Mouse (Mus musculus) Patski (cell line): ENCODE results near the gene Wfdc3. TPM values are rescaled to one million over a fixed set of nuclear protein-coding genes. Genes with fewer than 3 reads are reported as not detected.
A peak's percentile ranks its signal among the peaks of the same experiment; 100 is the strongest.
"Not testable (repeated sequence)": the region's sequence is repeated elsewhere in the genome, so short reads cannot be mapped to it uniquely, and the experiment has no call there.

Experiments used
- ATAC-seq: fragments of 100-300 bp; one replicate; pipeline ENCODE4 v1.8.0; 2021
- CTCF ChIA-PET: fragments of 350-600 bp; sonication (Branson Sonifier 250); formaldehyde crosslinking; loops from one replicate; lab custom pipeline; 2022; ENCODE audit warnings: inconsistent platforms; lab: Charles Lee
- POLR2A ChIA-PET: fragments of 350-600 bp; sonication (Branson Sonifier 250); formaldehyde crosslinking; loops from one replicate; lab custom pipeline; 2022; ENCODE audit warnings: antibody characterized with exemption, inconsistent platforms; lab: Charles Lee
- DNase-seq: peaks from one replicate; pipeline ENCODE4 v3.0.0-alpha.2; 2011; ENCODE audit warnings: low read depth, low spot score
- H3K27me3 ChIP-seq: fragments of 371-371 bp; one replicate; pipeline ENCODE4 v1.5.1; 2021
- CTCF ChIP-seq: fragments of 100-300 bp; IDR thresholded peaks from one replicate; pipeline ENCODE4 v1.5.1; 2021
- in situ Hi-C: fragments of 300-500 bp; cut with MboI; formaldehyde crosslinking; loops from 3 replicates; pipeline ENCODE4 v1.11.1; 2018; ENCODE audit warnings: low pct_unique_long_range_greater_than_20kb, mixed read lengths
- polyA plus RNA-seq: library from polyadenylated mRNA; unstranded; gene quantifications from one replicate; pipeline ENCODE4 v1.2.3, GENCODE M21; 2021

The Wfdc3 gene
- polyA plus RNA-seq, 1 experiment from 2014 or later = 0.47 TPM

DNA sequence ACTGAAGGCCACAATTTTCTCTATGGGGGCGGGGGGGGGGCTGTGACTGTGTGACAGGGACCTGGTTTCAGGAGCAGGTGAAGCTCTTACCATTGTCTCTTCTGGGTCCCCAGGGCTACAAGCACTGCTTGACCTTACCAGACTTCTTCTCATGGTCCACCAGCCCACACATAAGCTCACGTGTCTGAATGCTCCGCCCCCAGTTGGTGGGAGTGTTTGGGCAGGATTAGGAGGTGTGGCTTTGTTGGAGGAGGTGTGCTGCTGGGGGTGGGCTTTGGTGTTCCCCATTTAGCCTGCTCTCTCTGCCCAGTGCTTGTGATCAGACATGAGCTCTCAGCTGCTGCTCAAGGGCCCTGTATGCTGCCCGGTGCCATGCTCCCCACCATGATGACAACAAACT lies 22.5 kb downstream of the Wfdc3 start:
- TF ChIP-seq CTCF = no peak
- no peak for ATAC-seq
- in situ Hi-C loops = loop anchor here (5.0 kb wide), 1 partner anchor 131 kb away; the partner anchor contains the start of gene Eppin
- H3K27me3 ChIP-seq = peaks cover 15% of the 10 kb centered on the region
- CTCF ChIA-PET = no interaction called here
- POLR2A ChIA-PET = no interaction called here
- no peak for DNase-seq

DNA sequence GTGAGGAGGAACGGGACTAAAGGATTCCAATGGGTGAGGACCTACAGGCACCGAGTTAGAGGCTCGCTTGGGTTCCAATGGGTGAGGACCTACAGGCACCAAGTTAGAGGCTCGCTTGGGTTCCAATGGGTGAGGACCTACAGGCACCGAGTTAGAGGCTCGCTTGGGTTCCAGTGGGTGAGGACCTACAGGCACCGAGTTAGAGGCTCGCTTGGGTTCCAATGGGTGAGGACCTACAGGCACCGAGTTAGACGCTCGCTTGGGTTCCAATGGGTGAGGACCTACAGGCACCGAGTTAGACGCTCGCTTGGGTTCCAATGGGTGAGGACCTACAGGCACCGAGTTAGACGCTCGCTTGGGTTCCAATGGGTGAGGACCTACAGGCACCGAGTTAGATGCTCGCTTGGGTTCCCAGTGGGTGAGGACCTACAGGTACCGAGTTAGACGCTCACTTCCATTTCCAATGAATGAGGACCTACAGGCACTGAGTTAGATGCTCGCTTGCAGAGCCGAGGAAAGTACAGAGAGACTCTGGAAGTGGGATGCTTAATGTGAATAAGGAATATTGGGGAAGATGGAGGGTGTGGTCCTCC lies 29.4 kb downstream of the Wfdc3 start:
- POLR2A ChIA-PET, ATAC-seq, in situ Hi-C loops, DNase-seq: not testable (repeated sequence)
- peaks cover 17% of the 10 kb centered on the region for H3K27me3 ChIP-seq
- CTCF ChIA-PET = interaction anchor here (1.2 kb wide), 1 partner anchor 125 kb away, joined by 3 read pairs; no protein-coding TSS in a partner anchor

DNA sequence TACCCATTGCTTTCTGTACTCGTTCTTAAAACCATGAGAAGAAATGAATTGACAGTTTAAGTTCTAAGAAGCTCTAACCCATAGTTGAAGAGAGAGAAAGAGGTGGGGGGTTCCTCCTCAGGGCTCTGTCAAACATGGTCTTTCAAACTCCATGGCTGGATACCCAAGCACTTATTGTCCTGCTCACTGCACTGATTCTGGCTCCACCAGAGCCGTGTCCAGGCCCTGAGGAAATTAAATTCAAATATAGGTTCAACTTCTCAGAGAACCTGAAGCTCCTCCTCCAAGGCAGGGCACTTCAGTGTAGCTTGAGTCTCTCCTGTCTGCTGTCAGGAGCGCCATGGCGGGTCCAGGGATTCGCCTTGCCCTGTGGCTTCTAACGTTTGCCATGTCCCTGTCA lies 30.7 kb downstream of the Wfdc3 start, which contains the start of gene Spint5:
Gene Spint5 (plus strand): TSS at position 301 of the 400 bp plus-strand sequence.
- POLR2A ChIA-PET = no interaction called here
- H3K27me3 ChIP-seq = peaks cover 17% of the 10 kb centered on the region
- ATAC-seq = no peak
- CTCF ChIA-PET = no interaction called here
- no peak for DNase-seq
- no peak for TF ChIP-seq CTCF
- in situ Hi-C loops = no loop called here

DNA sequence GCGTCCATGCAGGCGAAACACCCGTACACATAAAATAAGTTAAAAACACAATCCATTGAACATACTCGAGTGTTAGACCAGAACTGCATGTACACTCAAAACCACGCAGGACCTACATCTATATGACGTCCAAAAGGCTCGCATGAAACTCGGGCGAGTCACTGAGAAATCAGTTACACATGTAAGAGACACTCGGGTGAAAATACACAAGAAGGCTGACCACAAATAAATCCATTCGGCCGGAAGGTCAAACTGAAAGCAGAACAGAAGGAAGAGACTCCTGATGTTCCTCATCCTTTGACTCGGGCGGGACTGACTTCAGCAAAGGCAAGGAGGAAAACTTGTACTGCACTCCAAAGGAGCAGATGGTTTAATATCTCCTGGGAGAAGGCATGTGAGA lies 39.7 kb downstream of the Wfdc3 start:
- ChIA-PET CTCF (no interaction called here), POLR2A (no interaction called here)
- in situ Hi-C loops = no loop called here
- peaks cover 14% of the 10 kb centered on the region for H3K27me3 ChIP-seq
- ATAC-seq (no peak), DNase-seq (no peak)
- TF ChIP-seq CTCF = no peak

DNA sequence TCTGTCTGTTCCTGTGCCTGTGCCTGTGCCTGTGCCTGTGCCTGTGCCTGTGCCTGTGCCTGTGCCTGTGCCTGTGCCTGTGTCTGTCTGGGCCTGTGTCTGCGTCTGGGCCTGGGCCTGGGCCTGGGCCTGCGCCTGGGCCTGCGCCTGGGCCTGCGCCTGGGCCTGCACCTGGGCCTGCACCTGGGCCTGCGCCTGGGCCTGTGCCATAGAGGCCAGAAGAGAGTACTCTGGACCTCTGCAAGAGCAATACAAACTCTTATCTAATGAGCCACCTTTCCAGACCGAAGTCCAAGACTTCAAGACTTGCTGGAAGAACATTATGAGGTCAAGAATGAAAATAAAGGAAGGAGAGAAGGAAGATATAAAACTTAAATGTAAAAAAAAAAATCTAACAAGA lies 40.4 kb downstream of the Wfdc3 start:
- peaks cover 19% of the 10 kb centered on the region for H3K27me3 ChIP-seq
- in situ Hi-C loops = no loop called here
- ChIA-PET CTCF (no interaction called here), POLR2A (no interaction called here)
- TF ChIP-seq CTCF = no peak
- DNase-seq = no peak
- no peak for ATAC-seq

DNA sequence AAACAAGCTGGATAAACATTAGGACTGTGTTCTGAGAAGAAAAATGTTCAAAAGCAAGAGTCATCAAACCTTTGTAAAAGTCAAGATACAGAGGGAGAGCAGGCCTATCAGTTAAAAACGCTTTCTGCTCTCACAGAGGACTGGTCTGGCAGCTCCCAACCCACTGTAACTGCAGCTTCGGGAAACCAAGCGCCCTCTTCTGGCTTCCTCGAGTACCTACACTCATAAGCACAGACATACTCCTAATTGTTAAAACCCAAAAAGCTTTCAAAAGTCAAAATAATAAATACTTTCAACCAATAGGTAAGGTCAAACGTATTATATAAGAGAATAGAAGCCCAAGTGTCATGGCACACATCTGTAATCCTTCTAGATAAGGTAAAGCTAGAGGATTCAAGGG lies 41.5 kb downstream of the Wfdc3 start:
- DNase-seq = no peak
- POLR2A ChIA-PET = no interaction called here
- no peak for ATAC-seq
- CTCF ChIA-PET = no interaction called here
- in situ Hi-C loops = no loop called here
- H3K27me3 ChIP-seq = peaks cover 18% of the 10 kb centered on the region
- TF ChIP-seq CTCF = peak; percentile 14

DNA sequence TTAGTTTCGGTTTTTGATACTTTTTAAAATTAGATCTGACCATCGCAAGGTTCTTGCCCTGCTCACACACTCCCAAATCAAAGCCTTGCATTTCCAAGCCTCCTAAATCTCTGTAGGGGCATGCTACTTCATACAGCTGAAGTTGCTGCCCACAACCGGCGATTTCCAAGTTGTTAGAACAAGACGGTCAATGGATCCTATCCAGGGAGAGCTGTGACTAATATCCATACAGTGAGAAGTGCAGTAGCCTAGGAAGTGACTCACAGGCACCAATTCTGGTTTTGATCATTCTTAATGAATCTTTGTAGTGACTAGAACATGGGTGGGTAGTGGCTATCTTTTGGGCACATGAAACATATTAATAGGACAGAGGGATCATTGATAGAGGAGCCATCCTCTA lies 44.0 kb downstream of the Wfdc3 start:
- TF ChIP-seq CTCF = no peak
- POLR2A ChIA-PET = interaction anchor here (1.0 kb wide), 1 partner anchor 17 kb away, joined by 3 read pairs; no protein-coding TSS in a partner anchor
- in situ Hi-C loops = no loop called here
- DNase-seq (no peak), ATAC-seq (no peak)
- H3K27me3 ChIP-seq = peaks cover 30% of the 10 kb centered on the region
- CTCF ChIA-PET = interaction anchor here (1.4 to 1.6 kb wide), 2 partner anchors 8 to 17 kb away, joined by 4 read pairs; no protein-coding TSS in a partner anchor

DNA sequence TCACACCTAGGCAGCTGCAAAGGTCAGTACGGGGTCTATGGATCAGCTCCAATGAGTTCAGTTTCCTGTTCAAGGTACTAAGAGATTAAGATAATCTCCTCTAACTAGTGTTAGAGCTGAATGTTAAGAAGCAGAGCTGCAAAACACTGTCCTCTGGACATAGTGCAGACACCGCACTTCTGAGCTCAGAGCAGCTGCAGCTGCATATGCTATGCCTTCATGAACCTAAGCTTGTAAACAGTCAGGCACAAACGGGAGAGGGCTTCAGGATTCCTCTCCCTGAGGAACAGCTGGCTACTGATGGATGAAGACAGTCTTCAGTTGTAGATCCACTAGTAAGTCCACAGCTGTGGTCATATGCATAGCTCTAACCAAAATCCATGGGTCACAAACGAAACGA lies 44.8 kb downstream of the Wfdc3 start:
- in situ Hi-C loops = no loop called here

DNA sequence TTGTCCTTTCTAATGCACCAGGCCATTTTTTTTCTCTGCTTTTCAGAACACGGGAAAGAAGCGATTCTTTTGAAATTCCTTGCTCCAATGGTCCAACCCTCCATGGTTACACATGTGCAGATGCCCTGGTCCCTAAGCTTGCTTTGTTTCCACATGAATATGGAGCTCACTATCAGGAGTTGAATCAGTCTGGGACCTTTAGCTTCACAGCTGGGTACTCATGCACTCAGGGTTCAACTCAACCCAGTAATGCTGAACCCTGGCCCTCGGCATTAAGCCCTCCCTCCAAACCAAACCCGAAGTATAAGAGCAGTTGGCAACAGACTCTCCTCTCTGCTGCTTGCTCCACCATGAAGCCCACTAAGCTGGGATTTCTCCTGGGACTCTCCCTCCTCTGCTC lies 47.5 kb downstream of the Wfdc3 start, which contains the start of gene Spint4:
Gene Spint4 (plus strand): TSS at position 301 of the 400 bp plus-strand sequence.
- in situ Hi-C loops = no loop called here
- POLR2A ChIA-PET = interaction anchor here (0.5 kb wide), 1 partner anchor 27 kb away, joined by 5 read pairs; no protein-coding TSS in a partner anchor
- no peak for ATAC-seq
- peaks cover 34% of the 10 kb centered on the region for H3K27me3 ChIP-seq
- DNase-seq = no peak
- TF ChIP-seq CTCF = no peak
- CTCF ChIA-PET = interaction anchor here (1.0 to 2.1 kb wide), 5 partner anchors 9 to 106 kb away, joined by 3 to 7 read pairs (median 3); no protein-coding TSS in a partner anchor

More for the DNA sequence above, 44.8 kb downstream of the Wfdc3 start:
- ATAC-seq (no peak), DNase-seq (no peak)
- ChIA-PET POLR2A (interaction anchor here (1.0 kb wide), 1 partner anchor 18 kb away, joined by 3 read pairs; no protein-coding TSS in a partner anchor), CTCF (interaction anchor here (0.9 to 1.6 kb wide), 3 partner anchors 9 to 18 kb away, joined by 3 to 4 read pairs (median 4); no protein-coding TSS in a partner anchor)
- H3K27me3 ChIP-seq = peaks cover 30% of the 10 kb centered on the region
- no peak for TF ChIP-seq CTCF

DNA sequence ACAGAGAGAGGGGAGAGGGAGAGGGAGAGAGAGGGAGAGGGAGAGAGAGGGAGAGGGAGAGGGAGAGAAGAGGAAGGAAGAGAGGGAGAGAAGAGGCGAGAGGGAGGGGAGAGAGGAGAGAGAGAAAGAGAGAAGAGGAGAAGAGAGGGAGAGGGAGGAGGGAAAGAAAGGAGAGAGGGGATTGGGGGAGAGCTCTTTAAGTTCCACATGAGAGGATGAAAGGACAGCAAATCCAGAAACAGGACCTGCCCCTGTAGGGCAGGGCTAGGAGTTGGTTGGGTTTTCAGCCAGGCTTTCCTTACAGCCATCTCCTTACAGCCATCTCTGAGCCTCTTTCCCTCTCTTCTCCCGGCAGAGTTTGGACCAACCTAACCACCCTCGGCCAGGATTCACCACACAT lies 60.9 kb downstream of the Wfdc3 start, which contains the start of gene Wfdc13:
Gene Wfdc13 (plus strand): TSS at position 301 of the 400 bp plus-strand sequence.
- H3K27me3 ChIP-seq = no peaks in the 10 kb centered on the region
- ChIA-PET CTCF (interaction anchor here (1.3 kb wide), 1 partner anchor 93 kb away, joined by 4 read pairs; no protein-coding TSS in a partner anchor), POLR2A (no interaction called here)
- no peak for ATAC-seq
- in situ Hi-C loops = loop anchor here (5.0 kb wide), 1 partner anchor 42 kb away; no protein-coding TSS in a partner anchor
- no peak for DNase-seq
- TF ChIP-seq CTCF = no peak

Other genes starting within 250 kb of the Wfdc3 start
- gene Pigt, start 248.4 kb downstream of the Wfdc3 start, polyA plus RNA-seq = 136 TPM
- gene Wfdc2, start 183.5 kb downstream of the Wfdc3 start, polyA plus RNA-seq = 0.15 TPM
- not detected for gene Spint3, start 172.5 kb downstream of the Wfdc3 start, polyA plus RNA-seq
- gene Wfdc6a, start 160.5 kb downstream of the Wfdc3 start, polyA plus RNA-seq = not detected
- gene Eppin, start 152.3 kb downstream of the Wfdc3 start, polyA plus RNA-seq = not detected
- not detected for gene Wfdc6b, start 132.4 kb downstream of the Wfdc3 start, polyA plus RNA-seq
- gene Wfdc8, start 132.3 kb downstream of the Wfdc3 start, polyA plus RNA-seq = not detected
- not detected for gene Wfdc16, start 107.1 kb downstream of the Wfdc3 start, polyA plus RNA-seq
- not detected for gene Wfdc10, start 89.9 kb downstream of the Wfdc3 start, polyA plus RNA-seq
- gene Wfdc9, start 89.3 kb downstream of the Wfdc3 start, polyA plus RNA-seq = not detected
- gene Wfdc11, start 71.8 kb downstream of the Wfdc3 start, polyA plus RNA-seq = not detected
- gene Wfdc13, start 60.8 kb downstream of the Wfdc3 start, polyA plus RNA-seq = not detected
- gene Spint4, start 47.4 kb downstream of the Wfdc3 start, polyA plus RNA-seq = not detected
- not detected for gene Spint5, start 30.6 kb downstream of the Wfdc3 start, polyA plus RNA-seq
- 49.8 TPM for gene Dnttip1, start 52 bp upstream of the Wfdc3 start, polyA plus RNA-seq
- 106 TPM for gene Ube2c, start 24.0 kb upstream of the Wfdc3 start, polyA plus RNA-seq
- gene Tnnc2, start 34.0 kb upstream of the Wfdc3 start, polyA plus RNA-seq = 0.18 TPM
- gene Snx21, start 39.9 kb upstream of the Wfdc3 start, polyA plus RNA-seq = 50.3 TPM
- 23.3 TPM for gene Acot8, start 59.0 kb upstream of the Wfdc3 start, polyA plus RNA-seq
- gene Zswim3, start 59.2 kb upstream of the Wfdc3 start, polyA plus RNA-seq = 6.8 TPM
- gene Zswim1, start 76.8 kb upstream of the Wfdc3 start, polyA plus RNA-seq = 13.2 TPM
- gene Spata25, start 82.6 kb upstream of the Wfdc3 start, polyA plus RNA-seq = 0.14 TPM
- 479 TPM for gene Ctsa, start 86.9 kb upstream of the Wfdc3 start, polyA plus RNA-seq
- 2.6 TPM for gene Neurl2, start 87.5 kb upstream of the Wfdc3 start, polyA plus RNA-seq
- gene Pltp, start 111.8 kb upstream of the Wfdc3 start, polyA plus RNA-seq = 9.4 TPM
- gene Pcif1, start 133.4 kb upstream of the Wfdc3 start, polyA plus RNA-seq = 38.7 TPM
- gene Zfp335, start 165.8 kb upstream of the Wfdc3 start, polyA plus RNA-seq = 19.0 TPM
- 0.12 TPM for gene Mmp9, start 194.8 kb upstream of the Wfdc3 start, polyA plus RNA-seq
- gene Slc12a5, start 214.9 kb upstream of the Wfdc3 start, polyA plus RNA-seq = 3.9 TPM